Mouse (Mus musculus): ENCODE measurements around the gene Kxd1. TPM values are rescaled to one million over a fixed set of nuclear protein-coding genes. Genes with fewer than 3 reads are reported as not detected.
A peak's percentile ranks its signal among the peaks of the same experiment; 100 is the strongest.

Kxd1 gene
- polyA plus RNA-seq, 1 experiment from 2014 or later, result 47.1 TPM

- 4% methylated on average over 21 of the region's 21 CpGs for WGBS
- Histone ChIP-seq H3K9ac (ENCODE audit: low read length) (peak overlapping the region; percentile 35; the same call in 1 of the 2 replicates), H3K4me3 (ENCODE audit: low read depth, low read length) (peak overlapping the region; percentile 83), H3K4me2 (replicated peaks; ENCODE audit: low read depth) (peak overlapping the region; percentile 98), H3K36me3 (ENCODE audit: control insufficient read depth, insufficient read depth, low read length) (no peaks in the 10 kb centered on the region), H3K27me3 (ENCODE audit: control insufficient read depth, insufficient read depth, low read length) (no peaks in the 10 kb centered on the region), H3K4me1 (replicated peaks; ENCODE audit: control insufficient read depth, insufficient read depth) (0 out of 2 replicates have a peak, but pooled peaks cover 2% of the 10 kb centered on the region), H3K27ac (replicated peaks) (peak overlapping the region; percentile 53), H3K9me3 (ENCODE audit: control insufficient read depth, low read length) (no peaks in the 10 kb centered on the region)
- DNase-seq (ENCODE audit: low spot score) (peak; percentile 61), ATAC-seq (ENCODE audit: low FRiP score, low TSS enrichment) (peak; percentile 25)
- TF ChIP-seq CTCF (IDR thresholded peaks at IDR 0.05; ENCODE audit: low read depth) (no peak; the same call in 1 of the 2 replicates), EP300 (optimal IDR thresholded peaks at IDR 0.05) (no peak)
These were observed 50.3 kb downstream of the Kxd1 start for GRCm38 (mm10) chr8:70477269-70477982.

- Histone ChIP-seq H3K4me1 (replicated peaks; ENCODE audit: control insufficient read depth, insufficient read depth) (0 out of 2 replicates have a peak, but pooled peaks cover 2% of the 10 kb centered on the region), H3K9me3 (ENCODE audit: control insufficient read depth, low read length) (no peaks in the 10 kb centered on the region), H3K4me3 (ENCODE audit: low read depth, low read length) (peak within 1 kb of the TSS; percentile 83), H3K27me3 (ENCODE audit: control insufficient read depth, insufficient read depth, low read length) (no peaks in the 10 kb centered on the region), H3K9ac (ENCODE audit: low read length) (peak within 1 kb of the TSS; percentile 90), H3K27ac (replicated peaks) (peak within 1 kb of the TSS; percentile 71), H3K4me2 (replicated peaks; ENCODE audit: low read depth) (peak within 1 kb of the TSS; percentile 98), H3K36me3 (ENCODE audit: control insufficient read depth, insufficient read depth, low read length) (no peaks in the 10 kb centered on the region)
- under 1% methylated on average over 50 of the region's 53 CpGs for WGBS
- TF ChIP-seq CTCF (IDR thresholded peaks at IDR 0.05; ENCODE audit: low read depth), result no peak
- no peak for TF ChIP-seq EP300 (optimal IDR thresholded peaks at IDR 0.05)
- ATAC-seq (ENCODE audit: low FRiP score, low TSS enrichment), result peak; percentile 95
- DNase-seq (ENCODE audit: low spot score), result peak; percentile 99
These were observed 51.2 kb downstream of the Kxd1 start, which contains the start of gene Klhl26 for GRCm38 (mm10) chr8:70476333-70477268. Gene Klhl26 (minus strand): TSS chr8:70476968.

GRCm38 (mm10) chr8:70471856-70472255 is 55.9 kb downstream of the Kxd1 start:
- no peak for DNase-seq (ENCODE audit: low spot score)
- H3K36me3 ChIP-seq (ENCODE audit: control insufficient read depth, insufficient read depth, low read length), result no peaks in the 10 kb centered on the region; the same call in 1 of the 2 replicates
- 92% methylated on average over 7 of the region's 7 CpGs for WGBS
- H3K27ac ChIP-seq (replicated peaks), result no peak overlapping the region
- ATAC-seq (ENCODE audit: low FRiP score, low TSS enrichment), result no peak
- TF ChIP-seq CTCF (IDR thresholded peaks at IDR 0.05; ENCODE audit: low read depth) (no peak), EP300 (optimal IDR thresholded peaks at IDR 0.05) (no peak)
- H3K4me2 ChIP-seq (replicated peaks; ENCODE audit: low read depth), result no peak overlapping the region
- no peaks in the 10 kb centered on the region for H3K9me3 ChIP-seq (ENCODE audit: control insufficient read depth, low read length)
- H3K9ac ChIP-seq (ENCODE audit: low read length), result no peak overlapping the region
- H3K4me3 ChIP-seq (ENCODE audit: low read depth, low read length), result no peak overlapping the region
- no peaks in the 10 kb centered on the region for H3K27me3 ChIP-seq (ENCODE audit: control insufficient read depth, insufficient read depth, low read length)
- no peaks in the 10 kb centered on the region for H3K4me1 ChIP-seq (replicated peaks; ENCODE audit: control insufficient read depth, insufficient read depth)

- no peak for ATAC-seq (ENCODE audit: low FRiP score, low TSS enrichment)
- H3K27ac ChIP-seq (replicated peaks), result no peak overlapping the region
- WGBS, result 66% methylated on average over 2 of the region's 2 CpGs
These were observed 57.8 kb downstream of the Kxd1 start for GRCm38 (mm10) chr8:70469938-70470337.

GRCm38 (mm10) chr8:70469295-70469916 is 58.4 kb downstream of the Kxd1 start:
- Histone ChIP-seq H3K4me3 (ENCODE audit: low read depth, low read length) (no peak overlapping the region), H3K9me3 (ENCODE audit: control insufficient read depth, low read length) (no peaks in the 10 kb centered on the region), H3K4me2 (replicated peaks; ENCODE audit: low read depth) (no peak overlapping the region), H3K9ac (ENCODE audit: low read length) (no peak overlapping the region), H3K36me3 (ENCODE audit: control insufficient read depth, insufficient read depth, low read length) (no peaks in the 10 kb centered on the region; the same call in 1 of the 2 replicates), H3K4me1 (replicated peaks; ENCODE audit: control insufficient read depth, insufficient read depth) (no peaks in the 10 kb centered on the region), H3K27ac (replicated peaks) (no peak overlapping the region), H3K27me3 (ENCODE audit: control insufficient read depth, insufficient read depth, low read length) (no peaks in the 10 kb centered on the region)
- 37% methylated on average over 10 of the region's 10 CpGs for WGBS
- DNase-seq (ENCODE audit: low spot score) (no peak), ATAC-seq (ENCODE audit: low FRiP score, low TSS enrichment) (peak; percentile 31)
- no peak for TF ChIP-seq EP300 (optimal IDR thresholded peaks at IDR 0.05)
- no peak for TF ChIP-seq CTCF (IDR thresholded peaks at IDR 0.05; ENCODE audit: low read depth)

More at GRCm38 (mm10) chr8:70469938-70470337, 57.8 kb downstream of the Kxd1 start:
- H3K36me3 ChIP-seq (ENCODE audit: control insufficient read depth, insufficient read depth, low read length), result no peaks in the 10 kb centered on the region; the same call in 1 of the 2 replicates
- DNase-seq (ENCODE audit: low spot score), result no peak
- H3K27me3 ChIP-seq (ENCODE audit: control insufficient read depth, insufficient read depth, low read length), result no peaks in the 10 kb centered on the region
- no peaks in the 10 kb centered on the region for H3K9me3 ChIP-seq (ENCODE audit: control insufficient read depth, low read length)
- TF ChIP-seq CTCF (IDR thresholded peaks at IDR 0.05; ENCODE audit: low read depth) (no peak), EP300 (optimal IDR thresholded peaks at IDR 0.05) (no peak)
- no peak overlapping the region for H3K4me2 ChIP-seq (replicated peaks; ENCODE audit: low read depth)
- no peak overlapping the region for H3K9ac ChIP-seq (ENCODE audit: low read length)
- no peak overlapping the region for H3K4me3 ChIP-seq (ENCODE audit: low read depth, low read length)
- H3K4me1 ChIP-seq (replicated peaks; ENCODE audit: control insufficient read depth, insufficient read depth), result no peaks in the 10 kb centered on the region
